Mouse (Mus musculus) heart, postnatal 0 days (tissue): ENCODE results near the gene Zbtb25.

Experiments
- CTCF ChIP-seq: IDR thresholded peaks from 2 replicates; pipeline ENCODE4 v1.5.1; 2016; ENCODE audit warnings: antibody characterized with exemption, control low read depth, low read depth
- EP300 ChIP-seq: IDR thresholded peaks from 2 replicates; pipeline ENCODE4 v1.6.1; 2016; ENCODE audit warnings: antibody characterized with exemption, low read depth

GRCm38 (mm10) chr12:76377059-76377458 is 7.7 kb upstream of the Zbtb25 start:
- no peak for TF ChIP-seq CTCF
- TF ChIP-seq EP300 = no peak
